Mouse (Mus musculus) forebrain, embryonic 16.5 days (tissue): Measurements from ENCODE around the gene Ms4a6c. TPM values are rescaled to one million over a fixed set of nuclear protein-coding genes. Genes with fewer than 3 reads are reported as not detected.

Source experiments
- ATAC-seq: fragments of 200-750 bp; cut with Nextera tagmentation; 2 replicates; pipeline ENCODE4 v1.8.0; 2017; ENCODE audit warnings: mild to moderate bottlenecking, moderate library complexity
- H3K27ac ChIP-seq: fragments of 300-500 bp; sonication (generic); 2 replicates; pipeline ENCODE4 v1.5.1; 2014; ENCODE audit warnings: low read length, control low read depth
- H3K27me3 ChIP-seq: fragments of 300-500 bp; sonication (generic); replicated peaks from 2 replicates; pipeline ENCODE4 v1.6.1; 2014; ENCODE audit warnings: low read length; ENCODE audit not compliant: control insufficient read depth, insufficient read depth
- H3K36me3 ChIP-seq: fragments of 300-500 bp; sonication (generic); 2 replicates; pipeline ENCODE4 v1.6.1; 2014; ENCODE audit not compliant: control insufficient read depth, insufficient read depth
- H3K4me1 ChIP-seq: fragments of 300-500 bp; sonication (generic); replicated peaks from 2 replicates; pipeline ENCODE4 v1.6.1; 2014; ENCODE audit warnings: low read length; ENCODE audit not compliant: control insufficient read depth, insufficient read depth
- H3K4me2 ChIP-seq: fragments of 300-500 bp; sonication (generic); 2 replicates; pipeline ENCODE4 v1.6.1; 2014; ENCODE audit warnings: mild to moderate bottlenecking, low read length, control low read depth
- H3K4me3 ChIP-seq: fragments of 300-500 bp; sonication (generic); replicated peaks from 2 replicates; pipeline ENCODE4 v1.5.1; 2014; ENCODE audit warnings: mild to moderate bottlenecking, low read length, control low read depth
- H3K9ac ChIP-seq: fragments of 300-500 bp; sonication (generic); replicated peaks from 2 replicates; pipeline ENCODE4 v1.6.1; 2014; ENCODE audit warnings: low read depth, low read length, control low read depth
- H3K9me3 ChIP-seq: fragments of 300-500 bp; sonication (generic); 2 replicates; pipeline ENCODE4 v1.6.1; 2016; ENCODE audit warnings: low read length; ENCODE audit not compliant: control insufficient read depth
- WGBS: fragments of 180-500 bp; shearing (Covaris S2); extraction: QIAGEN DNeasy Blood & Tissue Kit; methylation state at CpG from one replicate; pipeline ENCODE4 v1.1.7; 2014; 5-methylcytosine and 5-hydroxymethylcytosine counted together
- polyA plus RNA-seq: library from polyadenylated mRNA; unstranded; fragments of >200 nt; fragmentation: Nextera tagmentation; extraction: Ambion mirVana; gene quantifications from 2 replicates; pipeline ENCODE4 v1.2.1, GENCODE M21; 2015

Gene Ms4a6c
- polyA plus RNA-seq, 1 experiment from 2014 or later: 2.1 TPM

- Histone ChIP-seq H3K27me3 (no peaks in the 10 kb centered on the region), H3K9ac (no peak overlapping the region), H3K9me3 (no peaks in the 10 kb centered on the region), H3K36me3 (no peaks in the 10 kb centered on the region), H3K4me3 (no peak overlapping the region), H3K27ac (no peak overlapping the region), H3K4me1 (no peaks in the 10 kb centered on the region), H3K4me2 (no peak overlapping the region)
- no peak for ATAC-seq
- WGBS: 91% methylated on average over 2 of the region's 2 CpGs
Observed at GRCm38 (mm10) chr19:11479714-11480113, 10.5 kb downstream of the Ms4a6c start.

DNA sequence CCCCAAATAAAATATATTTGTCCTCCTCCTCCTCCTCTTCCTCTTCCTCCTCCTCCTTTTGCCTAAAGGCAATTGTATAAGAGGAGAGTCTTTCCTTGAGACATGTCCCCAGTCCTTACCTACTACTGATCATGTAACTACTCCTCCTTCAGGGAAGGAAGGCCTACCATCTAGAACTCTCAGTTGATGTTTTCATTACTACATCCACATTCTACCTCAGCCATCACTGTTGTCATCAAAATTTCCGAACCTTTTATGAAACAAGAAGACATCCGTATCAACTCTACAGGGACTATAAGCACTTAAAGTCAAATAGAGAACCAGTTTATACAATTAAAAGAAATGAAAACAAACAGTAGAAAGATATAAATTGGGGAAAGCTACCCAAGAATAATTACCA, 13.5 kb downstream of the Ms4a6c start:
- H3K4me2 ChIP-seq: no peak overlapping the region
- no peaks in the 10 kb centered on the region for H3K27me3 ChIP-seq
- no peak overlapping the region for H3K4me3 ChIP-seq
- no peak for ATAC-seq
- H3K9ac ChIP-seq: no peak overlapping the region
- no peak overlapping the region for H3K27ac ChIP-seq
- no peaks in the 10 kb centered on the region for H3K9me3 ChIP-seq
- 90% methylated on average over 2 of the region's 2 CpGs for WGBS
- H3K36me3 ChIP-seq: no peaks in the 10 kb centered on the region
- no peaks in the 10 kb centered on the region for H3K4me1 ChIP-seq

- Histone ChIP-seq H3K4me3 (no peak overlapping the region), H3K4me2 (no peak overlapping the region), H3K27me3 (no peaks in the 10 kb centered on the region), H3K9ac (no peak overlapping the region), H3K4me1 (no peaks in the 10 kb centered on the region), H3K27ac (no peak overlapping the region), H3K36me3 (no peaks in the 10 kb centered on the region), H3K9me3 (no peaks in the 10 kb centered on the region)
- ATAC-seq: no peak
- 75% methylated on average over 4 of the region's 4 CpGs for WGBS
Observed at GRCm38 (mm10) chr19:11483941-11484340, 14.8 kb downstream of the Ms4a6c start.

DNA sequence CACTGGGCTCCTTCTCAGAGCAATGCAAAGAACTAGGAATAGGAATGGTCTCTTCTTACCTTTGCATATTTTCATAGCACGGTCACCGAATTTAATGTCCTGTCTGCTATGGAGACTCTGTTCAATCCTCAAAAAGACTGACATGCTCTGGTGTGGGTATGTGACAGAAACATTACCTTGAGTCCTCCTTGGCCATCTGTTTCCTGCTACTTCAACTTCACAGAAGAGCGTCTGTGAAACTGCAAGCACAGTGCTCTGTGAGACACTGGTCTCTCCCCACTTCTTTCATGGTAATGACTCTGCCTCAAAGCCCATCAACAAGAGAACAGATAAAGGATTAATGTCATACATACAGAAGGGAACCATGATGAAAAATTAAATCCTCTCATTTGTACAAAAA, 15.2 kb downstream of the Ms4a6c start:
- Histone ChIP-seq H3K9ac (no peak overlapping the region), H3K27me3 (no peaks in the 10 kb centered on the region), H3K4me3 (no peak overlapping the region), H3K4me2 (no peak overlapping the region), H3K36me3 (no peaks in the 10 kb centered on the region), H3K27ac (no peak overlapping the region), H3K4me1 (no peaks in the 10 kb centered on the region), H3K9me3 (no peaks in the 10 kb centered on the region)
- ATAC-seq: no peak
- 90% methylated on average over 3 of the region's 3 CpGs for WGBS

DNA sequence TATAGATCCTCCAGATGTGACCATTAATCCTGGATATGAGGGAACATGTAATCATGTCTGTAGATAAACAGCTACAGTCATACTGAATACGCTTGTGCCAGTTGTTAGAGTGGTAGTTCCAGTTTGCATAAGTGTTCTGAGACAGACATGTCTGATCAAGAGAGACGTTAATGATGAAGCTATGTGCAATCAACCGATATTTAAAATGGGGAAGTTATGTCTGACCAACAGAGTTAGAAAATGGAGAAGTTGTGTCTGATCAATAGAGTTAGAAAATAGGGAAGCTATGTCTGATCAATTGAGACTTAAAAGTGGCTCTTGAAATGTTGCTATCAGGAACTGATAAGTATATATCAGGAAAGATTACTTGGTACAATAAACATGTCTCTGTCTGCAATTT, 16.1 kb downstream of the Ms4a6c start:
- H3K27me3 ChIP-seq: no peaks in the 10 kb centered on the region
- H3K4me1 ChIP-seq: no peaks in the 10 kb centered on the region
- no peak overlapping the region for H3K9ac ChIP-seq
- H3K4me2 ChIP-seq: no peak overlapping the region
- no peaks in the 10 kb centered on the region for H3K36me3 ChIP-seq
- no peaks in the 10 kb centered on the region for H3K9me3 ChIP-seq
- H3K4me3 ChIP-seq: no peak overlapping the region
- 92% methylated on average over 3 of the region's 3 CpGs for WGBS
- ATAC-seq: no peak
- no peak overlapping the region for H3K27ac ChIP-seq

GRCm38 (mm10) chr19:11485746-11486145, 16.6 kb downstream of the Ms4a6c start, which contains the start of gene Gm8369:
Gene Gm8369, plus strand, starts transcription at chr19:11485938.
- Histone ChIP-seq H3K4me2 (no peak within 1 kb of the TSS), H3K9me3 (no peaks in the 10 kb centered on the region), H3K4me1 (no peaks in the 10 kb centered on the region), H3K27me3 (no peaks in the 10 kb centered on the region), H3K9ac (no peak within 1 kb of the TSS), H3K36me3 (no peaks in the 10 kb centered on the region), H3K27ac (no peak within 1 kb of the TSS), H3K4me3 (no peak within 1 kb of the TSS)
- ATAC-seq: no peak
- 77% methylated on average over 2 of the region's 2 CpGs for WGBS

GRCm38 (mm10) chr19:11486599-11486998, 17.4 kb downstream of the Ms4a6c start:
- ATAC-seq: no peak
- no peaks in the 10 kb centered on the region for H3K4me1 ChIP-seq
- WGBS: 87% methylated on average over 1 of the region's 1 CpGs

DNA sequence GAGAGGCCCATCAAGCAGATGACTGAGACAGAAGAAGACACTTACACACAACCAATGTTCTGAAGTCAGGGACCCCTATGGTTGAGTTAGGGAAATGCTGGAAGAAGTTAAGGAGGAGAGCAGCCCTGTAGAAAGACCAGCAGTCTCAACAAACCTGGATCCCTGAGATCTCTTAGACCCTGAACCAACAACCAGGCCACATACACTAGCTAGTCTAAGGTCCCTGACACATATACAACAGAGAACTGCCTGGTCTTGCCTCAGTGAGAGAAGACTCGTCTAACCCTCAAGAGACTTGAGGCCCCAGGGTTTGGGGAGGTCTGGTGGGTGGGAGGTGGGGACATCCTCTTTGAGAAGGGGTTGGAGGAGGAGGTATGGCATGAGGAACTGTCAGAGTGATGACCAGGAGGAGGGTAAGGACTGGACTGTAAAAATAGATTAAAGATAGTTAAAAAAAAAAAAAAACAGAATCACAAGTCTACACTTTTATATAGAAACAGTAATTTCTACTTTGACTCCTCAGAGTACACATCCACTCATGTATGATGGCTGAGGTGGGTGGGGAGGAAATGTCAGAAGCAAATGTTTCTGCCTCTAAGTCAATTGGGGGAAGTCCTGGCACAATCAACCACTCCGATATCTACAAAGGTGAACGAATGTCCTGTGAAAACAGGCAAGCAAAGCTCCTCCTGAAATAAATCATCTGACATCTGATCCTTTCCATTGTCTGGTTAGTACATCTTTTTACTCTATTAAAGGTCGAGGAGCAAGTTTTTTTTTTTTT, 22.4 kb downstream of the Ms4a6c start:
- no peak for ATAC-seq
- 79% methylated on average over 4 of the region's 4 CpGs for WGBS

More at GRCm38 (mm10) chr19:11486599-11486998, 17.4 kb downstream of the Ms4a6c start:
- no peak overlapping the region for H3K27ac ChIP-seq
- H3K27me3 ChIP-seq: no peaks in the 10 kb centered on the region
- H3K9me3 ChIP-seq: no peaks in the 10 kb centered on the region
- no peak overlapping the region for H3K4me3 ChIP-seq
- H3K9ac ChIP-seq: no peak overlapping the region
- H3K4me2 ChIP-seq: no peak overlapping the region
- no peaks in the 10 kb centered on the region for H3K36me3 ChIP-seq

DNA sequence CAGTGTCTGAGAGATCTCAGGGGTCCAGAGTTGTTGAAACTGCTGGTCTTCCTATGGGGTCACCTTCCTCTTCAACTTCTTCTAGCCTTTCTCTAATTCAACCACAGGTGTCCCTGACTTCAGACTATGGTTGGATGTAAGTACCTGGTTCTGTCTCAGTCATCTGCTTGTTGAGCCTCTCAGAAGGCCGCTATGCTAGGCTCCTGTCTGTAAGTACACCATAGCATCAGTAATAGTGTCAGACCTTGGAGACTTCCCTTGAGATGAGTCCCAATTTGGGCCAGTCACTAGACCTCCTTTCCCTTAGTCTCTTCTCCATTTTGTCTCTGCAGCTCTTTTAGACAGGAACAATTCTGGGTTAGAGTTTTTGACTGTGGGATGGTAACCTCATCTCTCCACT, 23.5 kb downstream of the Ms4a6c start:
- no peak for ATAC-seq
- Histone ChIP-seq H3K36me3 (no peaks in the 10 kb centered on the region), H3K4me3 (no peak overlapping the region), H3K4me1 (no peaks in the 10 kb centered on the region), H3K9ac (no peak overlapping the region), H3K27me3 (no peaks in the 10 kb centered on the region), H3K9me3 (no peaks in the 10 kb centered on the region), H3K27ac (no peak overlapping the region), H3K4me2 (no peak overlapping the region)
- 91% methylated on average over 1 of the region's 1 CpGs for WGBS

More for the DNA sequence above, 22.4 kb downstream of the Ms4a6c start:
- Histone ChIP-seq H3K9ac (no peak overlapping the region), H3K4me1 (no peaks in the 10 kb centered on the region), H3K4me2 (no peak overlapping the region), H3K9me3 (no peaks in the 10 kb centered on the region), H3K27me3 (no peaks in the 10 kb centered on the region), H3K27ac (no peak overlapping the region), H3K4me3 (no peak overlapping the region), H3K36me3 (no peaks in the 10 kb centered on the region)
